Mouse (Mus musculus): ENCODE data around the gene Ctsa. TPM values are rescaled to one million over a fixed set of nuclear protein-coding genes. Genes with fewer than 3 reads are reported as not detected.
"Not testable (repeated sequence)": the region's sequence is repeated elsewhere in the genome, so short reads cannot be mapped to it uniquely, and the experiment has no call there.

Ctsa gene
- 100 to 1,000 TPM in 1 of 2 experiments, 10 to 100 TPM in 1; 97.7 to 103 TPM for total RNA-seq (2021)
- long read RNA-seq, experiment 1, transcript Ctsa-201 (16 exons, 3,646 nt), result minor isoform, 6 of 279 reads
- long read RNA-seq, experiment 1, transcript Ctsa-202 (15 exons, 2,534 nt), result major isoform, 42 of 279 reads
- long read RNA-seq, experiment 1, partial matches to known transcripts, result 220 of 279 reads
- long read RNA-seq, experiment 1, other reads (novel, unspliced or antisense), result 11 of 279 reads
- long read RNA-seq, experiment 2, transcript Ctsa-202 (15 exons, 2,534 nt), result major isoform, 25 of 259 reads
- long read RNA-seq, experiment 2, partial matches to known transcripts, result 218 of 259 reads
- long read RNA-seq, experiment 2, other reads (novel, unspliced or antisense), result 13 of 259 reads

DNA sequence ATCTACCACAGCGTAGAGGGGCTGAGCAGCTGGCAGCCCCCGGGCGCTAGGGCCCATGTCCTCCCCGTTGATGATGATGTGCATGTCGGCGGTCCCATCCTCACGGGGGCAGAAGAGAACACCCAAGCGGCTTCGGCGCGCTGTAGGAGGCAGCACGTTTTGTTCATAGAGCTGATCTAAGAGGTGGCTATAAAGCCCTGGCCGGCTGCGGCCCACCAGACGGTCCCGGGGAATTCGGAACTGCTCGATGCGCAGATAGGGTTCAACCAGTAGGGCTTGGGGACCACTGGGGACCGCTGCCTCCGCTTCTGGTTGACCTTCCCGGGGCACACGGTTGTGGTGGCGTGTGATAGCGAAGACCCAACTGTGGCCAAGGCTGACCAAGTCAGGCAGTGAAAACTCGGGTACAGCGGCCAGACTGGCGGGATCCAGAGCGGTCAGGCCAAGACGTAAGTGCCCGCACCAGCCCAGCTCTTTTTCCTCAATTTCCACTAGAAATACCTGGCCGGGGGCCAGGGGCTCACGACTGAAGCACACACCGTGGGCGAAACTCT is at the start of gene Ctsa:
Gene Ctsa, plus strand, starts transcription at position 126 of the 554 bp plus-strand sequence.
- DNase-seq, result peak; percentile 82
- intact Hi-C loops (cut with DNase I), result loop anchor here (2.0 kb wide), 2 partner anchors 46 to 78 kb away; partner anchors contain the start of genes Pcif1 and Zfp335

DNA sequence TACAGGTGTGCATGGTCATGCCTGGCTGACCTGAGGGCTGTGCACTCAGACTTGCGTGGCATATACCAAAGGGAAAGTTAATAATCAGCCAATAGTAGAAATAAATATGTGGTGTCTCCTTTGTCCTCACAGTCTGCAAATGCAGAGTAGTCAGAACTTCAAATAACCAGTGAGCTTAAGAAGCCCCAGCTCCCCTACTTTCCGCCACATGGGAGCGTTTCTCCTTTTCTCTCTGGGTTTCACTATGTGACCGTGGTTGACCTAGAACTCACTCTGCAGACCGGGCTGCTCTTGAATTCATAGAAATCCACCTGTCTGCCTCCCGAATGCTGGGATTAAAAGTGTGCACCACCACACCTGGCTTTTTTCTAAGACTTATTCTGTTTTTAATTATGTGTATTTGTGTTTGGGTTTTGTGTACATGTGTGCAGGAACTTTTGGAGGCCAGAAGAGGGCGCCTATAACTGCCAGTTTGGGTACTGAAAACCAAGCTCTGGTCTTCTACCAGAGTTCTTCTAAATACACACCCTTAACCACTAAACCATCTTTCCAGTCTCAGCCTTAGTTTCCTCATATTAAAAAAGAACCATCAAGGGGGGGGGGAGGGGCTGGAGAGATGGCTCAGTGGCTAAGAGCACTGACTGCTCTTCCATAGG is 48.6 kb upstream of the Ctsa start:
- intact Hi-C loops (cut with DNase I), result no loop called here
- no peak for DNase-seq

DNA sequence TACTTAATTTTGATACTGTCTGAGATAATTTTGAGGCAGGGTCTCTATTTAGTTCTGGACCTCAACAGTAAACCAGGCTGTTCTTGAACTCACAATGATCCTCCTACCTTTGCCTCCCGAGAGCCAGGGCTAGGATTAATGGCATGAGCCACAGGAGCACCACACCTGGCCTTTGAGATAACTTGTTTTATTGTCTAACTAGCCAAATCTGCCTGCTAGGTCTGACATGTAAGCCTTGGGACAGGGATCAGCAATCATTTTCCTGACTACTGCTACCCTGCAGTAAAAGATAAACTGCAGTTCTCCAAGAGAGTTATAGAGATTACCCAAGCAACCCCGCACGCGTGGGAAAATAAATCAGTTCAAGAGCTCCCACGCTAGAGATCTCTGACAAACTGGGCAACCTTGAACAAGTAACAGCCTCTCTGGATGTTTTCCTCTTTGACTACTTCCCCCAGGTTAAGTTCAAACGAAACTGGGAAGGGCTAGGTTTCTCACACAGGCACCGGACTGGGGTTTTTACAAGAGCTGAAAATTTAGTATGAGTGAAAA is 47.7 kb upstream of the Ctsa start:
- DNase-seq, result no peak
- intact Hi-C loops (cut with DNase I), result loop anchor here (5.0 kb wide), 1 partner anchor 38 kb away; the partner anchor contains the start of genes Dnttip1 and Wfdc3

DNA sequence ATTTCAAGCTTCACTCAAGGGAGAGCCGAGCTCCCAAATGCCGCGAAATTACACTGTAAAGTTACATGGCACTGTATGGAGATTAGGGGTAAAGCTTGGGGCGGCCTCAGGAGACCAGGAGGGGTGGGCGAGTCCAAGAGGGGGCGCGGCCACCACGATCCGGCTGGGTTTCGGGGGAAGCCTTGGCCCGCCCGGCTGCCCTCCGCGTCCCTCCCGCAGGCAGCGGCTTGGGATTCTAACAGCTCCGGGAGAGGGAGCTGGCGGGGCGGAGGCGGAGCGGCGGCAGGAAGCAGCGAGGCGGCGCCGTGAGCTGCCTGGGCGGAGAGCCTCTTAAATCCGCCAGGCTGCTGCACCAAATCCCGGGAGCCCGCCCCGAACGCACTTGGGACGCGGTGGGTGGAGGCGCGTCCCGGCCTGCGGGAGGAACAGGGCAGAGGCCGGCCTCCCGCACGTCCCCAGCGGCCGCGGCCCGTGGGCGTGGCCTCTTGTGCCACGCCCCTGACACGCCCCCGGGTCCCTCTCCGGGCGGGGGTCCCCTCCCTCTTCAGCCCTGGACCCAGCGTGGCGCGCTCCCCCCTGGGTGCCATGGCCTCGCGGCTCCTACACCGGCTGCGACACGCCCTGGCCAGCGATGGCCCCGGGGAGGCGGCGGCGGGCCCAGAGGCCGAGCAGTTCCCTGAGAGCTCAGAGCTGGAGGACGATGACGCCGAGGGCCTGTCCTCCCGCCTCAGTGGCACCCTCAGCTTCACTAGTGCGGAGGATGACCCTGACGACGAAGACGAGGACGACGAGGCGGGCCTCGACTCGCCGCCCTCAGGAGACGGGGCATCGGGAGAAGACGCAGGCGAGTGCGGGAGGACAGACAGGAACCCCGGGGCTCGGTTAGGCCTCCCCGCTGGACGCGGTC is 46.9 kb upstream of the Ctsa start, which contains the start of gene Snx21:
Gene Snx21, plus strand, starts transcription at position 343 of the 907 bp plus-strand sequence.
- peak; percentile 92 to 94 for DNase-seq
- intact Hi-C loops (cut with DNase I), result loop anchor here (5.0 kb wide), 1 partner anchor 38 kb away; the partner anchor contains the start of genes Dnttip1 and Wfdc3

DNA sequence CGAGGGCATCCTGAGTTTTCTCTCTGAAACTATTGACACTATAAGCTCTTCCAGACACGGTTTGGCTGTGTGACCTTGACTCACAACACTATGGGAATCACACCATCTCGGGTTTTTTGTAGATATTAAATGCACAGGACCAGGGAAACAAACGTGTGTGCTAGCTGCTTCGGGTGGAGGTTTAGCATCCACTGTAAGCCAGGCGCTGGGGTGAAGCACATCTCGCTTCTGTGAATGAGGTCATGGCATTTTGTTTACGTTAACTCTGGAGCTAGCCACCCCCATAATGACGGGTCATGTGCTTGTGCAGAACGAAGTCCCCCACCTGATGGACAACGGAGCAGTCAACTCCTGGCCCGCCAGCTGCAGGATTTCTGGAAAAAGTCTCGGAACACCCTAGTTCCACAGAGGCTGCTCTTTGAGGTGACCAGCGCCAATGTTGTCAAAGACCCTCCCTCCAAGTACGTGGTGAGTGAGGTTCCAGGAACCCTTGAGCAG is 46.2 kb upstream of the Ctsa start:
- intact Hi-C loops (cut with DNase I), result loop anchor here (5.0 kb wide), 1 partner anchor 39 kb away; the partner anchor contains the start of genes Dnttip1 and Wfdc3
- DNase-seq, result no peak

DNA sequence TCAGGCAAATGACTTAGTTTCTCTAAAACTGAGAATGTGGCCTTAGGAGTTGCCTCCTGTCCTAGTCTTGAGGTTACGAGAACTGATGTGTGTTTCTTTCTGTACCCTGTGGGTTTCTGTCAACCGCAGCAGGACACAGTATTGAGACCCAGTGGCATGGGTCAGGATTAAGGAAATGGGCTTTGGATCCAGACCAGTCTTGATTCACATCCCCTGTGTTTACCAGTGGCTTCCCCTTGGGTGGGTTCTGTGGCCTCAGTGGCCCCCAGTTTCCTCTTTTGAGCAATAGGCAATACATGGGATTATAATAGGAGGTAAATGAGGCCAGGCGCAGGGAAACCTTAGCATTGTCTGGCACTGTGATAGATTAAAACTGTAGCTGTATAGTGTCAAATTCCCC is 45.6 kb upstream of the Ctsa start:
- intact Hi-C loops (cut with DNase I), result loop anchor here (5.0 kb wide), 1 partner anchor 40 kb away; the partner anchor contains the start of genes Dnttip1 and Wfdc3

DNA sequence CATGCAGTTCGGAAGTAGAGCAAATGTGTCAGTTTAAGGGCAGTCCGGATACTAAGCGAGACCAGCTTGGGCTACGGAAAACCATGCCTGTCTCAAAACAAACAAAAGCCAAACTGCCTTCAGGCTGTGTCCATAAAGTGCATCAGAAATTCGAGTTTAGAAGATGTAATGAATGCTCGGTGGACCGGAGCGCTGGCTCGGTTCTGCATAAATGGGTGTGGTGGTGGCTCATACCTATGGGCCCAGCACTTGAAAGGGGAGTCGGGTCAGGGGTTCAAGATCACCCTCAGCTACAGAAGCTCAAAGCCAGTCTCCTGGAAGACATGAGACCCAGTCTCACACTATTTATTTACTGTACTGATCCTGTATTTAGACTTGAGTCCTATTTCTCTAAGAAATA is 44.9 kb upstream of the Ctsa start:
- intact Hi-C loops (cut with DNase I), result loop anchor here (5.0 kb wide), 1 partner anchor 40 kb away; the partner anchor contains the start of genes Dnttip1 and Wfdc3
- DNase-seq, result no peak

More for the DNA sequence above, 45.6 kb upstream of the Ctsa start:
- no peak for DNase-seq

DNA sequence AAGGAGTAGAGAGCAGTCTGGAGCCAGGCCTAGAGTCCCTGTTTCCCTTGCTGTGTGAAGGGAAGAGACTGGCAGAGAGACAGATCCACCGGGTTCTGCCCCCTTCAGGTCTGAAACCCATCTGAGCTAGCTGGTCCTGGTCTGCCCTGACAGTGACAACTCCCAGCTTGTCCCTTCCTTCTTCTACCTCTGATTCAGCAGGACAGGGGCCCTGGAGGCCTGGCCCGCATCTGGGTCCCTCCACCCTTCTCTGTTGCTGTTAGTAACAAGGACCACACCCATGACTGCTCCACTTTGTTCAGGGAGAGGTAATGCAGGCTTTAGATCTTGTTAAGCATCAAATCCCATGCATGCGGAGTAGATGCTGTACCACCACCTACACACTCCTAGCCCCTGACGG is 44.3 kb upstream of the Ctsa start:
- no peak for DNase-seq

DNA sequence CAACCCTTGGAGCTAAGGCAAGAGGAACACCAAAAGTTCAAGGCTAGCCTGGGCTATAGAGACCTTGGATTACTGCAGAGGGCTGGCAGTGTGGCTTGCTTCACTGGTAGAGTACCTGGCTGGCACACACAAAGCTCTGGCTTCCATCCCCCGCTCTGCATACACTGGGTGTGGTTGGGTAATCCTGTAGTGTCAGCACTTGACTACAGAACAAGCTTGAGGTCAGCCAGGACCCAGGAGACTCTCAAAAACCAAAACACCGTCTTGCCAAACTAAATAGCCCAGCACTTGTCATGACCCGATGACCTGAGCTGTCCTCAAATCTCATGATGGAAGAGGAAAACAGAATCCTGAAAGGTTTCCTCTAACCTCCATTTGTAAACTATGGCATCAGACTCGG is 42.2 kb upstream of the Ctsa start:
- peak in 1 of 2 experiments; percentile 20 for DNase-seq
- intact Hi-C loops (cut with DNase I), result loop anchor here (5.0 kb wide), 1 partner anchor 113 kb away; no protein-coding TSS in a partner anchor

More for the DNA sequence above, 44.3 kb upstream of the Ctsa start:
- intact Hi-C loops (cut with DNase I), result loop anchor here (5.0 kb wide), 1 partner anchor 41 kb away; the partner anchor contains the start of genes Dnttip1 and Wfdc3

DNA sequence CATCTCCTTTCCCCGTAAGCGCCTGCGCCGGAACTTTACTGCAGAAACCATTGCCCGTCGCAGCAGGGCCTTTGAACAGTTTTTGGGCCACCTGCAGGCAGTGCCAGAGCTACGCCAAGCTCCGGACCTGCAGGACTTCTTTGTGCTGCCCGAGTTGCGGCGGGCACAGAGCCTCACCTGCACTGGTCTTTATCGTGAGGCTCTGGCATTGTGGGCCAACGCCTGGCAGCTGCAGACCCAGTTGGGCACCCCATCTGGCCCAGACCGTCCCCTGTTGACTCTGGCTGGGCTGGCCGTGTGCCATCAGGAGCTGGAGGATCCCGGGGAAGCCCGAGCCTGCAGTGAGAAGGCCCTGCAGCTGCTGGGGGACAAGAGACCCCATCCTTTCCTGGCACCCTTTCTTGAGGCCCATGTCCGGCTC is 40.8 kb upstream of the Ctsa start:
- intact Hi-C loops (cut with DNase I), result loop anchor here (5.0 kb wide), 1 partner anchor 115 kb away; no protein-coding TSS in a partner anchor
- DNase-seq, result no peak

DNA sequence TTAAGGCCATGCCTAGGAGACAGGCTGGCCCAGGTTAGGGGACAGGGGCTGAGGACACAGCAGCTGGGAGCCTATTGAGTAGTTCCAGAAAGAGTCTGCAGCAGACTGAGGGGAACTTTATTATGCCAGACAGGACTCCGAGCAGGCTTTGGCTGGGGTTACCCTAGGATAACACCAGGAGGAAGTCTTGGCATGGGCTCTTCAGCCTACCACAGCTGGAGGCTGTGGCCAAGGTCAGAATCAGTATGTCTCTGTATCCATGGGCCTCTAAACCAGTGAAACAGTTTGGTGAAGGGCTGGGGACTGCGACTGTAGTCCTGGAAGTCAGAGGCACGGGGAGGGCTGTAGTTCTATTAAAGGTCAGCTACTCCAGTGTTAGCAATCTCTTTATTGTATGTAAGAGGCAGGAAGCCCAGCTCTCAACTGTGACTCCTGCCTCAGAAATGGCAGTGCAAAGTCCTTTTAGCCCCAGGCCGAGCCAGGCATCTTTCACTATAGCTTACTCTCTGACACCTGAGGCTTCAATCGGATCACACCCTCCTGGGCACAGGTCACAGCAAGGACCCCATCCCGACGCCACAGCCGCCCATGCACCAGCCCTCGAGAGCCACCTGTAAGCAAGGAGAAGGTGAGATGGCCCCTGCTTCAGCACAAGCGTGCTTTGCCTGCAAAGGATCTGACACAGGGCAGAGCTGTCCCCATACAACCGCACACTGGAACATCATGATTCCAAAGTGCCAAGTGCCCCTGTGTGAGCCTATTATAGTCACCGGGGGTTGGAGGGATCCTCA is 40.1 kb upstream of the Ctsa start:
- no peak for DNase-seq
- intact Hi-C loops (cut with DNase I), result loop anchor here (5.0 kb wide), 1 partner anchor 115 kb away; no protein-coding TSS in a partner anchor

DNA sequence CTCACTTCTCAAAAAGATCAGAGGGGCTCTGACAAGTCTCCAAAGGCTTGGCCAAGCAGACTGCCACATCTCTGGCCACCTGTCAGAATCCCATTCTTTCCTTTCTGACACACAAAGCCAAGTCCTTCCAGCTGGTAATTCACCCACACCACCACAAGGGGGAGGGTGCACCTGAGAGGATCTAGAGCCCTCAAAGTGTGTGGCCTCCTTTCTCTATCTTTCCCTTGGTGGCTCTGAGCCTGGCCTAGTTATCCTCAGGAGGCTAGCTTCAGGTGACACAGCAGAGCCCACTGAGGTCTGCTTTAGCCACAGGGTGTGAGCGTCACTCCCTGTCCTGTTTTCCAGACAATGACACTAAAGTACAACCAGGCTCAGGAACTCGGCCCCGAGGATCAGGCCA is 39.4 kb upstream of the Ctsa start:
- peak; percentile 55 to 75 for DNase-seq
- intact Hi-C loops (cut with DNase I), result loop anchor here (5.0 kb wide), 1 partner anchor 116 kb away; no protein-coding TSS in a partner anchor

DNA sequence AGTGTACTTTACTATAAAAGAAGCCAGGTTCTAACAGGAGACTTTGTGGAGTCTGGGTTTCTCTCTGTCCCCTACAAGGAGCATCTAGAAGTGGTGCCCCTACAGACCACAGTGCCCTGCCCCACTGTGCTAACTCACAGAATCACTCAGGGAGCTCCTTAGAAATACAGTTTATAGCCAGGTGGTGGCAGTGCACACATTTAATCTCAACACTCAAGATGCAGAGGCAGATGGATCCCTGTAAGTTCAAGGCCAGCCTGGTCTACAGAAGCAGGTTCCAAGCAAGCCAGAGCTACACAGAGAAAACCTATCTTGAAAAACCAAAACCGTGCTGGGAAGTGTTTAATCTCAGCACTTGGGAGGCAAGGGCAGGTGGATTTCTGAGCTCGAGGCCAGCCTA is 38.9 kb upstream of the Ctsa start:
- intact Hi-C loops (cut with DNase I), result loop anchor here (5.0 kb wide), 1 partner anchor 116 kb away; no protein-coding TSS in a partner anchor
- no peak for DNase-seq

DNA sequence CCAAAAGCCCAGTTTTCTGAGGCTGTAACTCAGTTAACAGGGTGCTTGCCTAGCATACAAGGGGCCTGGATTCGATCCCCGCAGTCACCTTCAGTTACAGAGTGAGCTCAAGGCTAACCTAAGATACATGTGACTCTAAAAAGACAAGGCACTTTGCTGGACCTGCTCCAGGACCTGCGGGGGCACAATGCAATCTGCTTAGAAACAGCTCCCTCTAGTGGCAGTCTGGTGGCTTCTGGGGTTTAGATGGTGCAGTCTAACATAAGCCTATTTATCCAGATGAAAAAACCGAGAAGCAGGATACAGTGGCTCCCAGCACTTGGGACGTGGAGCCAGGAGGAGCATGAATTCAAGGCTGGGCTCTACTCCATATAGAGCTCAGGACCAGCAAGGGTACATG is 38.4 kb upstream of the Ctsa start:
- intact Hi-C loops (cut with DNase I), result loop anchor here (5.0 kb wide), 1 partner anchor 117 kb away; no protein-coding TSS in a partner anchor
- DNase-seq, result peak; percentile 82 to 91

DNA sequence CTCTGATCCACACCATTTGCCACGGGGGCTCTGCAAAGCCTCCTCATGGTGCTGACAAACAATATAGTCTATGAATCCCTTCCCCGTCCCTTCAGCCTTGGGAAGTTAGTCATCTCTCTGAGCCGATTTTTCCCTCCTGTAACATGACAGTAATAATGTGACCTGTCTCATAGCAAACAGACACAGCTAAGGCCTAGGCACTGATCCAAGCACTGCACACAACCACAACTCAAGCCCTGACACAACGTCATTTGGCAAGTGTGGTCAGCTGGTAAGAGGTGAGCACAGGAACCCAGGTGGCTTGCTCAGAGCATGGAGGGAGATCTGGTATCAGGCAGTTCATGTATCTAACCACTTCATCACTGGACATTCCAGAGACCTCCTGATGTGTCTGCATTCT is 36.8 kb upstream of the Ctsa start:
- DNase-seq, result no peak
- intact Hi-C loops (cut with DNase I), result loop anchor here (5.0 kb wide), 1 partner anchor 204 kb away; the partner anchor contains the start of gene Eppin

DNA sequence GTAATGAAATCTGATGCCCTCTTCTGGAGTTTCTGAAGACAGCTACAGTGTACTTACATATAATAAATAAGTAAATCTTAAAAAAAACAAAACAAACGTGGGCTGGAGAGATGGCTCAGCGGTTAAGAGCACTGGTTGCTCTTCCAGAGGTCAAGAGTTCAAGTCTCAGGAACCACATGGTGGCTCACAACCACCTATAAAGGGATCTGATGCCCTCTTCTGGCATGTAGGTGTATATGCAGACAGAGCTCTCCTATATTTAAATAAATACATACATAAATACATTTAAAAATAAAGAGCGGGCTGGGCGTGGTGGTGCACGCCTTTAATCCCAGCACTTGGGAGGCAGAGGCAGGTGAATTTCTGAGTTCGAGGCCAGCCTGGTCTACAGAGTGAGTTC is 34.1 kb upstream of the Ctsa start:
- not testable (repeated sequence) for DNase-seq
- intact Hi-C loops (cut with DNase I), result loop anchor here (5.0 kb wide), 1 partner anchor 206 kb away; the partner anchor contains the start of gene Eppin

DNA sequence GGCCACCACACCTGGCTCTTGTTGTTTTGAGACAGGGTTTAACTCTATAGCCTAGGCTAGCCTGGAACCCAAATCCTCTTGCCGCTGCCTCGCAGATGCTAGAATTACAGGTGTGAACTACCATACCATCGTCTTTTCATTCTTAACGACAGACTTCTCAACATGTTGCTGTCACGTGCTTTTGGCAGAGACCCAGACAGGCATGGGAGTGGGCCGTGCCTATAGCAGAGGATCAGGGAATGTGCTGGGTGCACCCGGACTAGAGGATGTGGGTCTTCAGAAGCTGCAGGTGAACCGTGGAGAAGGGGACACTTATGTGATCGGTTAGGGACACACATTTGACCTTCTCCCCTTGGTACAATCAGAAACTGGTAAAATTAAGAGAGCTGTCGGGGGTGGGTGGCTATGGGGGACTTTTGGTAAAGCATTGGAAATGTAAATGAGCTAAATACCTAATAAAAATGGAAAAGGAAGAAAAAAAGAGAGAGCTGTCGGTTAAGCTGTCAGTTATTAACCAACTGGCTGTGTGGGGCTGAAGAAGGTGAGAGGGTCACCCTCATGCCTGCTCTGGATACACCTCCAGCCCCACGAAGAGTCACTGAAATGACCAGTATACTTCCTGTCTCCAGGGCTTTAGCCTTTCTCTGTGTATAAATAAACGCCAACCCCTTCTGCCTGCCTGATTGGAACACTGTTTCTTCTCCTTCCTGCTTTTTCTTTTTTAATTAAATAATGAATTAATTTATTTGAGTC is 32.2 kb upstream of the Ctsa start:
- DNase-seq, result no peak
- intact Hi-C loops (cut with DNase I), result no loop called here
